Mouse (Mus musculus) CH12.LX (cell line): ENCODE measurements around the gene Iqch.

Experiments
- CTCF ChIP-seq, 2 experiments: IDR thresholded peaks in 1 of 2; conservative IDR thresholded peaks in 1 of 2; 2 replicates each; pipeline ENCODE4 v1.5.1; 2011 to 2012; ENCODE audit warnings: low read depth in 2 of 2, low read length in 2 of 2, improper control_type of control experiment in 1 of 2, inconsistent platforms in 1 of 2, mild to moderate bottlenecking in 1 of 2, moderate library complexity in 1 of 2
- EP300 ChIP-seq: IDR thresholded peaks from 2 replicates; pipeline ENCODE4 v1.6.1; 2011; ENCODE audit warnings: low read length, improper control_type of control experiment
- NELFE ChIP-seq: IDR thresholded peaks from 2 replicates; pipeline ENCODE4 v1.6.1; 2011; ENCODE audit warnings: low read depth, low read length, improper control_type of control experiment
- RAD21 ChIP-seq: IDR thresholded peaks from 2 replicates; pipeline ENCODE4 v1.6.1; 2011; ENCODE audit warnings: low read depth, mild to moderate bottlenecking, low read length, improper control_type of control experiment, moderate library complexity
- SIN3A ChIP-seq: IDR thresholded peaks from 2 replicates; pipeline ENCODE4 v1.6.1; 2012; ENCODE audit warnings: low read length, improper control_type of control experiment, inconsistent platforms
- USF1 ChIP-seq: IDR thresholded peaks from 2 replicates; pipeline ENCODE4 v1.6.1; 2014; ENCODE audit warnings: low read depth, mild to moderate bottlenecking, inconsistent platforms, low read length, improper control_type of control experiment
- ZKSCAN1 ChIP-seq: IDR thresholded peaks from 2 replicates; pipeline ENCODE4 v1.6.1; 2012; ENCODE audit warnings: low read depth, inconsistent platforms, low read length, improper control_type of control experiment, borderline replicate concordance
- ZNF384 ChIP-seq: IDR thresholded peaks from 2 replicates; pipeline ENCODE4 v1.6.1; 2012; ENCODE audit warnings: low read depth, low read length, improper control_type of control experiment, inconsistent platforms

- TF ChIP-seq NELFE (no peak), EP300 (no peak), CTCF (conservative IDR thresholded peaks at IDR 0.05 in 1 of 2, IDR thresholded peaks at IDR 0.05 in 1 of 2; ENCODE audit: low read depth in 2 of 2, low read length in 2 of 2) (no peak), USF1 (no peak), RAD21 (no peak), ZNF384 (no peak), ZKSCAN1 (no peak), SIN3A (no peak)
These were observed 206.7 kb downstream of the Iqch start for GRCm38 (mm10) chr9:63395612-63396011.
